Mouse (Mus musculus) E14TG2a.4 (cell line): ENCODE results near the gene Tab1.

ENCODE experiments used
- H3K27me3 ChIP-seq: 2 replicates; pipeline ENCODE4 v1.6.1; 2014; ENCODE audit warnings: low read length, control low read depth; ENCODE audit not compliant: insufficient read depth
- H3K36me3 ChIP-seq: 2 replicates; pipeline ENCODE4 v1.6.1; 2014; ENCODE audit warnings: low read length, control low read depth; ENCODE audit not compliant: insufficient read depth
- H3K4me1 ChIP-seq: replicated peaks from 2 replicates; pipeline ENCODE4 v1.6.1; 2014; ENCODE audit warnings: low read depth, low read length, control low read depth
- H3K4me3 ChIP-seq: replicated peaks from 2 replicates; pipeline ENCODE4 v1.5.1; 2014; ENCODE audit warnings: mild to moderate bottlenecking, low read length
- H3K9me3 ChIP-seq: 2 replicates; pipeline ENCODE4 v1.6.1; 2014; ENCODE audit warnings: low read length, control low read depth
- CTCF ChIP-seq: conservative IDR thresholded peaks from 2 replicates; pipeline ENCODE4 v1.5.1; 2014; ENCODE audit warnings: low read length
- NANOG ChIP-seq: IDR thresholded peaks from 2 replicates; pipeline ENCODE4 v1.6.1; 2014; ENCODE audit warnings: borderline replicate concordance, low read length, mixed read lengths
- POU5F1 ChIP-seq: IDR thresholded peaks from 2 replicates; pipeline ENCODE4 v1.6.1; 2014; ENCODE audit warnings: low read length, borderline replicate concordance

Gene Tab1

DNA sequence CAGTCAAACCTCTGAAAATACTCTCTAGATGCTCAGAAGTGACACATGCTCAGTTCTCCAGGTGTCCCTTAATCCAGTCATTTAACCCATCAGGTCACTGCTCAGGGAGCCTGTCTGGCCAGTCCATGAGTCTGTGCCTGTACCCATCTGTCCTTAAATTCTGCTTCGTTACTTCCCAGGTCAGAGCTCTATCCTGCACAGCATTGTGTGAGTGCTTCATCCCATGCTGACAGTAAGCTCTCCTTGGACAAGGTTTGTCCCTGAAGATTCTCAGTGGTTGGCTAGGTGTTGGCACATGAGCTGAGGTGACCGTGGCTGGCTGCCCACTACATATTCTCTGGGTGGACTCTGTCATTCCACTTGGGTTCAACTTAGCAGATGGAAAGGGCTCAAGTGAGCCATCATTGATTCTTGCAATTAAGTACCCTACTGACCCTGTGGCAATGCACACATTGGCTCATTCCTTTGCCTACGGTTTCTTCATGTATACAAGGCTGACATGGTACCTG is 73.2 kb downstream of the Tab1 start:
- no peak overlapping the region for H3K4me3 ChIP-seq
- H3K4me1 ChIP-seq, result peaks cover 26% of the 10 kb centered on the region
- peaks cover 6% of the 10 kb centered on the region for H3K27me3 ChIP-seq
- H3K36me3 ChIP-seq, result no peaks in the 10 kb centered on the region
- TF ChIP-seq POU5F1, result no peak
- no peak for TF ChIP-seq NANOG
- no peak for TF ChIP-seq CTCF
- no peaks in the 10 kb centered on the region for H3K9me3 ChIP-seq

DNA sequence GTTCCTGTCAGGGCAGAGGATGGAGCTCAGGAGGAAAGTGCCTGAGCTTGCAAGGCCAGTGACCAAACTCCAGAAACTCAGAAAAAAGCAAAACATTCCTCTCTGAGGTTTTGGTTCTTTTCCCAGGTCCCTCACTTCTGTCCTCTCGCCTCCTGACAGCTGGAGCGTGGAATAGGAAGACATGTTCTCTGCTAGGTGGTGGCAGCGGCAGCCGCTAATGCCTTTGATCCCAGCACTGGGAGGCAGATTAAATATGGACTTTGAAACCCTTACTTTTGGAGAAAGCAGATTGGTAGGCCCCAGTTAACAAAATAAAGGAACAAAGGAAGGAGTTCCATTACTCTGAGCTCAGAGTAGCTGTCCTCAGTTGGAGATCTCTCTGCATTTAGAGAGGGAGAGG is 75.5 kb downstream of the Tab1 start:
- H3K27me3 ChIP-seq, result peaks cover 29% of the 10 kb centered on the region
- H3K9me3 ChIP-seq, result no peaks in the 10 kb centered on the region
- no peak overlapping the region for H3K4me3 ChIP-seq
- H3K36me3 ChIP-seq, result peaks cover 8% of the 10 kb centered on the region; the same call in 1 of the 2 replicates
- TF ChIP-seq CTCF, result no peak
- no peak for TF ChIP-seq POU5F1
- TF ChIP-seq NANOG, result no peak
- peaks cover 44% of the 10 kb centered on the region for H3K4me1 ChIP-seq
